Mouse (Mus musculus): ENCODE measurements around the gene Stx7. TPM values are rescaled to one million over a fixed set of nuclear protein-coding genes. Genes with fewer than 3 reads are reported as not detected.

Gene Stx7
- polyA plus RNA-seq, 1 experiment: 228 TPM

GRCm38 (mm10) chr10:24235426-24236283 is 86.6 kb downstream of the Stx7 start:
- Histone ChIP-seq H3K27me3 (replicated peaks) (no peaks in the 10 kb centered on the region), H3K4me3 (replicated peaks) (no peak overlapping the region), H3K36me3 (replicated peaks; ENCODE audit: low read length) (no peaks in the 10 kb centered on the region), H3K9me3 (peaks cover 6% of the 10 kb centered on the region), H3K4me1 (no peaks in the 10 kb centered on the region)
- TF ChIP-seq GATA1 (IDR thresholded peaks at IDR 0.05; ENCODE audit: borderline replicate concordance, low read length) (no peak), FLI1 (IDR thresholded peaks at IDR 0.05; ENCODE audit: low read length) (no peak)

Other genes with a start within 250 kb of the Stx7 start
- gene Taar1, start 228.9 kb upstream of the Stx7 start, polyA plus RNA-seq (2012; ENCODE audit: insufficient read depth, low replicate concordance): not detected in 2 replicates
- gene Taar2, start 210.7 kb upstream of the Stx7 start, polyA plus RNA-seq (2012; ENCODE audit: insufficient read depth, low replicate concordance): not detected in 2 replicates
- gene Taar3, start 199.7 kb upstream of the Stx7 start, polyA plus RNA-seq (2012; ENCODE audit: insufficient read depth, low replicate concordance): not detected in 2 replicates
- gene Taar4, start 188.8 kb upstream of the Stx7 start, polyA plus RNA-seq (2012; ENCODE audit: insufficient read depth, low replicate concordance): not detected in 2 replicates
- not detected in 2 replicates for gene Taar5, start 178.6 kb upstream of the Stx7 start, polyA plus RNA-seq (2012; ENCODE audit: insufficient read depth, low replicate concordance)
- not detected in 2 replicates for gene Taar6, start 163.7 kb upstream of the Stx7 start, polyA plus RNA-seq (2012; ENCODE audit: insufficient read depth, low replicate concordance)
- not detected in 2 replicates for gene Taar7a, start 155.8 kb upstream of the Stx7 start, polyA plus RNA-seq (2012; ENCODE audit: insufficient read depth, low replicate concordance)
- gene Taar7b, start 149.4 kb upstream of the Stx7 start, polyA plus RNA-seq (2012; ENCODE audit: insufficient read depth, low replicate concordance): not detected in 2 replicates
- gene Taar7d, start 122.1 kb upstream of the Stx7 start, polyA plus RNA-seq (2012; ENCODE audit: insufficient read depth, low replicate concordance): not detected in 2 replicates
- gene Taar7e, start 111.7 kb upstream of the Stx7 start, polyA plus RNA-seq (2012; ENCODE audit: insufficient read depth, low replicate concordance): not detected in 2 replicates
- not detected in 2 replicates for gene Taar7f, start 99.8 kb upstream of the Stx7 start, polyA plus RNA-seq (2012; ENCODE audit: insufficient read depth, low replicate concordance)
- gene Taar8a, start 72.8 kb upstream of the Stx7 start, polyA plus RNA-seq (2012; ENCODE audit: insufficient read depth, low replicate concordance): not detected in 2 replicates
- not detected in 2 replicates for gene Taar8b, start 57.0 kb upstream of the Stx7 start, polyA plus RNA-seq (2012; ENCODE audit: insufficient read depth, low replicate concordance)
- not detected in 2 replicates for gene Taar8c, start 47.4 kb upstream of the Stx7 start, polyA plus RNA-seq (2012; ENCODE audit: insufficient read depth, low replicate concordance)
- not detected in 2 replicates for gene Taar9, start 39.8 kb upstream of the Stx7 start, polyA plus RNA-seq (2012; ENCODE audit: insufficient read depth, low replicate concordance)
- not detected in 2 replicates for gene Moxd1, start 74.2 kb downstream of the Stx7 start, polyA plus RNA-seq (2012; ENCODE audit: insufficient read depth, low replicate concordance)